Mouse (Mus musculus): Measurements from ENCODE around the gene Tsen54. TPM values are rescaled to one million over a fixed set of nuclear protein-coding genes. Genes with fewer than 3 reads are reported as not detected.

The Tsen54 gene
- polyA plus RNA-seq, 1 experiment from 2014 or later = 24.2 TPM

DNA sequence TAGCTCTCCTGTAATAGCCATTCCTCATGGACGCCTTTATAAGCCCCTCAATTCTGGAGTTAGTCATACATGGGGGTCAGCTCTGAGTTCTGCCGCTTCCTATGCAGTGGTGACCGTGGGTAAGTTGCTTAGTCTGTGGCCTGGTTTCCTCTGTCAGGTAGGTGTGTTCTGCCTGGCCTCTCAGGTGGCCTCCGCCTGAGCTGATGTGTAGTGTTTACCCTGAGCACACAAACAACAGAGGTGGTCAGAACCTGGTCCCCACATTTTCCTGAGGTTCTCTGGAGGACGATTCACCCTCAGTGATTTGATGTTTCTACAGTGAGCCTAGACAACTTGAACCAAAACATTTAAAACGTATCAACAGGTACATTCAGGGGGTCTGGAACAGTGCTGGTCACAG is 17.5 kb downstream of the Tsen54 start:
- H3K4me1 ChIP-seq (ENCODE audit: control insufficient read depth, insufficient read depth, low read length) = no peaks in the 10 kb centered on the region
- peaks cover 13% of the 10 kb centered on the region for H3K27me3 ChIP-seq (ENCODE audit: control insufficient read depth, insufficient read depth, low read depth, low read length)
- H3K4me3 ChIP-seq (ENCODE audit: low read depth, low read length) = no peak overlapping the region
- no peak overlapping the region for H3K4me2 ChIP-seq (ENCODE audit: low read length)
- H3K36me3 ChIP-seq (ENCODE audit: control insufficient read depth, insufficient read depth, low read length) = no peaks in the 10 kb centered on the region
- H3K27ac ChIP-seq (ENCODE audit: low read length) = no peak overlapping the region
- 74% methylated on average over 6 of the region's 6 CpGs for WGBS
- no peak for ATAC-seq
- no peak overlapping the region for H3K9ac ChIP-seq (ENCODE audit: low read depth, low read length)
- H3K9me3 ChIP-seq (replicated peaks; ENCODE audit: control insufficient read depth, low read length, poor library complexity, severe bottlenecking) = no peaks in the 10 kb centered on the region

GRCm38 (mm10) chr11:115832523-115832922 is 18.0 kb downstream of the Tsen54 start:
- H3K4me1 ChIP-seq (ENCODE audit: control insufficient read depth, insufficient read depth, low read length) = no peaks in the 10 kb centered on the region
- ATAC-seq = no peak
- WGBS = 11% methylated on average over 8 of the region's 8 CpGs

GRCm38 (mm10) chr11:115833021-115833513 is 18.5 kb downstream of the Tsen54 start:
- no peaks in the 10 kb centered on the region for H3K9me3 ChIP-seq (replicated peaks; ENCODE audit: control insufficient read depth, low read length, poor library complexity, severe bottlenecking)
- H3K27me3 ChIP-seq (ENCODE audit: control insufficient read depth, insufficient read depth, low read depth, low read length) = peaks cover 8% of the 10 kb centered on the region
- 27% methylated on average over 8 of the region's 8 CpGs for WGBS
- H3K4me2 ChIP-seq (ENCODE audit: low read length) = no peak overlapping the region
- H3K36me3 ChIP-seq (ENCODE audit: control insufficient read depth, insufficient read depth, low read length) = no peaks in the 10 kb centered on the region
- H3K4me3 ChIP-seq (ENCODE audit: low read depth, low read length) = no peak overlapping the region
- no peak for ATAC-seq
- H3K9ac ChIP-seq (ENCODE audit: low read depth, low read length) = no peak overlapping the region
- H3K4me1 ChIP-seq (ENCODE audit: control insufficient read depth, insufficient read depth, low read length) = no peaks in the 10 kb centered on the region
- no peak overlapping the region for H3K27ac ChIP-seq (ENCODE audit: low read length)

More at GRCm38 (mm10) chr11:115832523-115832922, 18.0 kb downstream of the Tsen54 start:
- Histone ChIP-seq H3K4me2 (ENCODE audit: low read length) (no peak overlapping the region), H3K9ac (ENCODE audit: low read depth, low read length) (no peak overlapping the region), H3K27ac (ENCODE audit: low read length) (no peak overlapping the region), H3K4me3 (ENCODE audit: low read depth, low read length) (no peak overlapping the region), H3K9me3 (replicated peaks; ENCODE audit: control insufficient read depth, low read length, poor library complexity, severe bottlenecking) (no peaks in the 10 kb centered on the region), H3K27me3 (ENCODE audit: control insufficient read depth, insufficient read depth, low read depth, low read length) (peaks cover 8% of the 10 kb centered on the region), H3K36me3 (ENCODE audit: control insufficient read depth, insufficient read depth, low read length) (no peaks in the 10 kb centered on the region)

GRCm38 (mm10) chr11:115834033-115834432 is 19.5 kb downstream of the Tsen54 start:
- Histone ChIP-seq H3K27ac (ENCODE audit: low read length) (no peak overlapping the region), H3K9ac (ENCODE audit: low read depth, low read length) (no peak overlapping the region), H3K27me3 (ENCODE audit: control insufficient read depth, insufficient read depth, low read depth, low read length) (peaks cover 8% of the 10 kb centered on the region), H3K36me3 (ENCODE audit: control insufficient read depth, insufficient read depth, low read length) (no peaks in the 10 kb centered on the region), H3K4me2 (ENCODE audit: low read length) (no peak overlapping the region), H3K4me1 (ENCODE audit: control insufficient read depth, insufficient read depth, low read length) (no peaks in the 10 kb centered on the region), H3K4me3 (ENCODE audit: low read depth, low read length) (no peak overlapping the region), H3K9me3 (replicated peaks; ENCODE audit: control insufficient read depth, low read length, poor library complexity, severe bottlenecking) (no peaks in the 10 kb centered on the region)
- no peak for ATAC-seq
- WGBS = 71% methylated on average over 6 of the region's 6 CpGs

DNA sequence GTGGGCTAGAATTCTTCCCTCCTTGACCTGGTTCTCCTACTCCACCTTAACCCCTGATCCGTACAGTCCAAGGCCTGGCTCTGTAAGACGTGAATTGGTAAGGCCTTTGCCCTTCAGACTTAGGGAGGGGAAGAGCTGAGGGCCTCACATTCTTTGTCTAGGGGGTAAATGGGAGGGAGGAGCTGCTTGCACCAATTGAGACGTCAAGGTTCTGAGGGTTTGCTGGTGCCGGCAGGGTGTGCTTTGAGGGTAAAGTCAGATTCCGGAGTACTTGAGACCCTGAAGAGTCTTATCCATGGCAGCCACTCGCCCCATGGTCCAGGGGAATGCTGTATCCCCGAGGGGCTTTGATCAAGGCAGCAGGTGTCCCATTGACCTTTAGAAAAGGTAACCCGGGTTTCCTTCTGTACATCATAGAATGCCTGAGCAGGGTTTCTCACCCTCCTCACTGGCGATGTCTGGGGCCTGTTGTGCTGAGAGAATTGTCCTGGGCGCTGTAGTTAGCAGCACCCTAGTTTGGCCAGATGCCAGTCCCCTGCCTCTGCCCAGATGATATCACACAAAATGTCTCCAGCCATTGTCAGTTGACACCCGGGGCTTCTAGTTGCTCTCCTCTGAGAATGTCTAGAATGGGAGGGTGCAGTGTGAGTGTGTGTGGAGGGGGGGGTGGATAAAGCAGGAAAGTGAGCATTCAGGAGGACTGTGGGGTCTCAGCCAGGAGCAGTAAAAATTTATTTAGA is 22.3 kb downstream of the Tsen54 start:
- Histone ChIP-seq H3K9me3 (replicated peaks; ENCODE audit: control insufficient read depth, low read length, poor library complexity, severe bottlenecking) (no peaks in the 10 kb centered on the region), H3K9ac (ENCODE audit: low read depth, low read length) (no peak overlapping the region), H3K27me3 (ENCODE audit: control insufficient read depth, insufficient read depth, low read depth, low read length) (peaks cover under 1% of the 10 kb centered on the region; the same call in 1 of the 2 replicates), H3K4me2 (ENCODE audit: low read length) (no peak overlapping the region), H3K36me3 (ENCODE audit: control insufficient read depth, insufficient read depth, low read length) (no peaks in the 10 kb centered on the region), H3K27ac (ENCODE audit: low read length) (no peak overlapping the region), H3K4me1 (ENCODE audit: control insufficient read depth, insufficient read depth, low read length) (no peaks in the 10 kb centered on the region), H3K4me3 (ENCODE audit: low read depth, low read length) (no peak overlapping the region)
- no peak for ATAC-seq
- WGBS = 30% methylated on average over 11 of the region's 11 CpGs

DNA sequence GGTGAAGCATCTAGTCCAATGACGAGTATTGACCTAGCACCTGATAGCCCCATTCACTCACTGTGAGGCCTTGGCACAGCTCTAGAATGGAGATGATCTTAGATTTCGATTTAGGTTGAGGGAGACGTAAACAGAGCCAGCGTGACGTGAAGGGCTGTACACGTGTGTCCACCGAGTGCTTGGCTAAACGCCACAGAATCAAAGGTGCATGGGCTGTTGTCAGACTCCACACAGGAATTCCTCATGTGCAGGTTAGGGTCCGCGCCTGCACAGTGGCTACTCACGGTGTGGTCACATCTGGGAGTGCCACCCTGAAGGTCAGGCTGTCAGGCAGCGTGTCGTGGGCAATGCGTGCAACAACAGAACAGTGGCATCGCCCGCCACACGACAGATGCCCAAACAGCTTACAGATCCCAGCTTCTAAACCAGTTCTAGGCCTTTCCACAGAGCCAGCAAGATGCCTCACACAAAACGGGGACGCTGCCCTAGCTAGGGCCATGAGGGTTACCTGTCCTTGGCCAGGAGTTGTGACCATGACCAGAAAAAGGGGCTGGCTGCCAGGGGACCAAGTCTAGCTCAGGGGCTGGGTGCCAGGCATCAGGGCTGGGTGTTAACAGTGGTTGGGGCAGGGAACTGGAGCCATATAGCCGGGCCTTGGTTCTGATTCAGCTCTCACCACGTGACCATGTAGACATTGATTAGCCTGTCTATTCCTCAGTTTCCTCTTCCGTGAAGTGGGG is 23.3 kb downstream of the Tsen54 start:
- Histone ChIP-seq H3K27ac (ENCODE audit: low read length) (no peak overlapping the region), H3K4me3 (ENCODE audit: low read depth, low read length) (no peak overlapping the region), H3K36me3 (ENCODE audit: control insufficient read depth, insufficient read depth, low read length) (no peaks in the 10 kb centered on the region), H3K27me3 (ENCODE audit: control insufficient read depth, insufficient read depth, low read depth, low read length) (no peaks in the 10 kb centered on the region), H3K4me2 (ENCODE audit: low read length) (no peak overlapping the region), H3K9me3 (replicated peaks; ENCODE audit: control insufficient read depth, low read length, poor library complexity, severe bottlenecking) (no peaks in the 10 kb centered on the region), H3K9ac (ENCODE audit: low read depth, low read length) (no peak overlapping the region), H3K4me1 (ENCODE audit: control insufficient read depth, insufficient read depth, low read length) (no peaks in the 10 kb centered on the region)
- WGBS = 91% methylated on average over 22 of the region's 22 CpGs
- no peak for ATAC-seq

- Histone ChIP-seq H3K4me1 (ENCODE audit: control insufficient read depth, insufficient read depth, low read length) (no peaks in the 10 kb centered on the region), H3K36me3 (ENCODE audit: control insufficient read depth, insufficient read depth, low read length) (no peaks in the 10 kb centered on the region), H3K9me3 (replicated peaks; ENCODE audit: control insufficient read depth, low read length, poor library complexity, severe bottlenecking) (no peaks in the 10 kb centered on the region), H3K4me2 (ENCODE audit: low read length) (no peak overlapping the region), H3K27ac (ENCODE audit: low read length) (no peak overlapping the region), H3K27me3 (ENCODE audit: control insufficient read depth, insufficient read depth, low read depth, low read length) (no peaks in the 10 kb centered on the region), H3K4me3 (ENCODE audit: low read depth, low read length) (no peak overlapping the region), H3K9ac (ENCODE audit: low read depth, low read length) (no peak overlapping the region)
- WGBS = 54% methylated on average over 4 of the region's 4 CpGs
- ATAC-seq = no peak
Measured at GRCm38 (mm10) chr11:115838895-115839311, 24.4 kb downstream of the Tsen54 start.

DNA sequence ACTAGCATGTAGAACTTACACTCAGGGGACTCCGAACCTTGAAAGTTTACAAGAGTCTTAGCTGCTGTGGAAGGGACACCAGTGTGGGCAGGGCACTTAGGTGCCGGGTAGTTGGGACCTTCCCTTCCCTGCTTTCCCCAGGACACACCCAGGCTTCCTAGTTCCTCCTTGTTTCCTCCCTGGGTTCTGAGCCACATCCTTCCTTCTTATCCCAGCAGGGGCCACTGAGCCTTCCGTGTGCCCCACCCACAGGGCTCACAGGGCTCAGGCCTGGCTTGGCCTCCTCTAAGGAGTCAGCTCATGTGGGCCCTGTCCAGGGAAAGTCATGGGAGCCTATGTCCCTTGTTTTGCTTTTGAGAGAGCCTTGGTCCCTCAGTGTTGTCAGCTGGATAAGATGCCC is 25.2 kb downstream of the Tsen54 start:
- WGBS = 60% methylated on average over 3 of the region's 3 CpGs
- ATAC-seq = no peak
- no peaks in the 10 kb centered on the region for H3K9me3 ChIP-seq (replicated peaks; ENCODE audit: control insufficient read depth, low read length, poor library complexity, severe bottlenecking)
- H3K4me2 ChIP-seq (ENCODE audit: low read length) = no peak overlapping the region
- no peaks in the 10 kb centered on the region for H3K27me3 ChIP-seq (ENCODE audit: control insufficient read depth, insufficient read depth, low read depth, low read length)
- no peaks in the 10 kb centered on the region for H3K36me3 ChIP-seq (ENCODE audit: control insufficient read depth, insufficient read depth, low read length)
- no peak overlapping the region for H3K9ac ChIP-seq (ENCODE audit: low read depth, low read length)
- H3K4me1 ChIP-seq (ENCODE audit: control insufficient read depth, insufficient read depth, low read length) = no peaks in the 10 kb centered on the region
- H3K27ac ChIP-seq (ENCODE audit: low read length) = no peak overlapping the region
- H3K4me3 ChIP-seq (ENCODE audit: low read depth, low read length) = no peak overlapping the region

DNA sequence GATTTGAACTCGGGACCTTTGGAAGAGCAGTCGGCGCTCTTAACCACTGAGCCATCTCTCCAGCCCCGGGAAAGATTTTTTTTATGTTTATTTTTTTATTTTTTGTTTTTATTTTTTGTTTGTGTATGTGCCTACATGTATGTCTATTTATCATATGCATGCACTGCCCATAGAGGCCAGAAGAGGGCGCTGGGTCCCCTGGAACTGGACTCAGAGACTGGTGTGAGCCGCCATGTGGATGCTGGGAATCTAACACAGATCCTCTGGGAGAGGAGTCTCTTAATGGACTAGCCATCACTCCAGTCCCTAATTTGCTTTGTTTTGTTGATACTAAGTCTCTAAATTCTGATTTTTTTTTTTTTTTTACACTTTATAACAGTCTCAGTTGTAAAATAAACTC is 26.5 kb downstream of the Tsen54 start:
- no peaks in the 10 kb centered on the region for H3K9me3 ChIP-seq (replicated peaks; ENCODE audit: control insufficient read depth, low read length, poor library complexity, severe bottlenecking)
- H3K9ac ChIP-seq (ENCODE audit: low read depth, low read length) = no peak overlapping the region
- H3K4me3 ChIP-seq (ENCODE audit: low read depth, low read length) = no peak overlapping the region
- 89% methylated on average over 6 of the region's 6 CpGs for WGBS
- H3K27me3 ChIP-seq (ENCODE audit: control insufficient read depth, insufficient read depth, low read depth, low read length) = no peaks in the 10 kb centered on the region
- no peak overlapping the region for H3K4me2 ChIP-seq (ENCODE audit: low read length)
- no peaks in the 10 kb centered on the region for H3K4me1 ChIP-seq (ENCODE audit: control insufficient read depth, insufficient read depth, low read length)
- no peak for ATAC-seq
- no peak overlapping the region for H3K27ac ChIP-seq (ENCODE audit: low read length)
- no peaks in the 10 kb centered on the region for H3K36me3 ChIP-seq (ENCODE audit: control insufficient read depth, insufficient read depth, low read length)
